Mouse (Mus musculus): ENCODE data around the gene Tjp2.

DNA sequence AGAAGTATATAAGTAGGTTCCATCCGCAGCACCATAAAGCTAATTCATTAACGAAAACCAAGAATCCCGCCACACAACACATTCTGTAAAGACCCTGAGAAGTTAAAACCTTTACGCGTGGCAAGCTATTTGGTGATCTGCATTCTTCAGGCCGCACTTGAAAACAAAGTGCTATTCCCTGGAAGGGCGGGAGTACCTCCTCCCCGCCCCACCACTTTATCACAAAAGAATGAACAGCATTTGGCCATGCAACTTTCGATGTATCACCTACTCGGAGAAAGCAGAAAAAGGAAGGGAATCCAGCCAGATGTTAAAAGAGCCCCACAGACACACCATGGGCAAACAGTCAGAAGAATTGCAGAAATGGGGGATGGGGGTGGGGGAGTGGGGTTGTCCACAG lies 56.3 kb downstream of the Tjp2 start:
- TF ChIP-seq POLR2A (IDR thresholded peaks at IDR 0.05; ENCODE audit: borderline replicate concordance, control insufficient read depth, low read depth, low read length) (no peak), CTCF (IDR thresholded peaks at IDR 0.05; ENCODE audit: control insufficient read depth, insufficient read depth, low read length) (no peak)

Data from bone marrow, adult 2 months (tissue).